Mouse (Mus musculus) retina, postnatal 1 day (tissue): ENCODE measurements at regions not wholly inside any gene's neighbourhood (a gene's known extent, or its start where the extent isn't known, plus 50 kb on each side); places are given as distances from the start of the nearest gene placed in this dataset.

Experiments
- DNase-seq: peaks from one replicate; pipeline ENCODE4 v3.0.0-alpha.2; 2012

GRCm38 (mm10) chr13:59227523-59228058 is 357.4 kb downstream of the Agtpbp1 start:
- no peak for DNase-seq

- no peak for DNase-seq
Observed at GRCm38 (mm10) chr13:59220587-59220986, 364.4 kb downstream of the Agtpbp1 start.

GRCm38 (mm10) chr13:59220156-59220555 is 364.9 kb downstream of the Agtpbp1 start:
- DNase-seq, result peak; percentile 66

- DNase-seq, result no peak
Observed at GRCm38 (mm10) chr13:59216686-59217298, 368.2 kb downstream of the Agtpbp1 start.

- DNase-seq, result no peak
Observed at GRCm38 (mm10) chr13:59212296-59212701, 372.7 kb downstream of the Agtpbp1 start.

GRCm38 (mm10) chr13:59210828-59211227 is 374.2 kb downstream of the Agtpbp1 start:
- no peak for DNase-seq

GRCm38 (mm10) chr13:59206186-59206585 is 378.8 kb downstream of the Agtpbp1 start:
- DNase-seq, result no peak

- DNase-seq, result no peak
Observed at GRCm38 (mm10) chr13:59204506-59204905, 380.5 kb downstream of the Agtpbp1 start.

- DNase-seq, result no peak
Observed at GRCm38 (mm10) chr13:59196311-59196710, 388.7 kb downstream of the Agtpbp1 start.

- DNase-seq, result no peak
Observed at GRCm38 (mm10) chr13:59188431-59188830, 382.1 kb downstream of the Ntrk2 start.
